Mouse (Mus musculus) right cerebral cortex, postnatal 4 days (tissue): Measurements from ENCODE around the gene Gm20518.

ENCODE experiments used
- DNase-seq: peaks from one replicate; pipeline ENCODE4 v3.0.0-alpha.2; 2022

Gene Gm20518

DNA sequence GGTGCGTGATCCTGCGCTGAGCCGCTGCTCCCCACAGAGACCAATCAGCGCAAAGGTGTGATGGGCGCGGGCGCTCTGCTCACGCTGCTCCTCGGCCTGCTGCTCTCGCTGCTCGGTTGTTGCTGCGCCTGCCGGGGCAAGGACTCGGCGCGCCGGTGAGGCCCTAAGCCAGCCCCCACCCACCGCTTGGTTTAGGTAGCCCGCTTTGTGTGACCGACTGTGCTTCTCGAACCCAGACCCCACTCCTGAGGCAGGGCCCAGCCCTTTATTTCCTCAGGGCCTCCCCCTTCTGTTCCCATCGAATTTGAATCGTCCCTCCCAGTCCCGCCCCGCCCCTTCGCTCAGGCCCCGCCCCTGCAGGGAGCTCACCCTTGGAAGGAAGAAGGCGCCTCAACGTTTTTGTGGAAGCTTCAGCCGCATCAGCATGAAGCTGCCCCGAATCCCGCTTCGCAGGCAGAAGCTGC lies 87.0 kb downstream of the Gm20518 start:
- no peak for DNase-seq

DNA sequence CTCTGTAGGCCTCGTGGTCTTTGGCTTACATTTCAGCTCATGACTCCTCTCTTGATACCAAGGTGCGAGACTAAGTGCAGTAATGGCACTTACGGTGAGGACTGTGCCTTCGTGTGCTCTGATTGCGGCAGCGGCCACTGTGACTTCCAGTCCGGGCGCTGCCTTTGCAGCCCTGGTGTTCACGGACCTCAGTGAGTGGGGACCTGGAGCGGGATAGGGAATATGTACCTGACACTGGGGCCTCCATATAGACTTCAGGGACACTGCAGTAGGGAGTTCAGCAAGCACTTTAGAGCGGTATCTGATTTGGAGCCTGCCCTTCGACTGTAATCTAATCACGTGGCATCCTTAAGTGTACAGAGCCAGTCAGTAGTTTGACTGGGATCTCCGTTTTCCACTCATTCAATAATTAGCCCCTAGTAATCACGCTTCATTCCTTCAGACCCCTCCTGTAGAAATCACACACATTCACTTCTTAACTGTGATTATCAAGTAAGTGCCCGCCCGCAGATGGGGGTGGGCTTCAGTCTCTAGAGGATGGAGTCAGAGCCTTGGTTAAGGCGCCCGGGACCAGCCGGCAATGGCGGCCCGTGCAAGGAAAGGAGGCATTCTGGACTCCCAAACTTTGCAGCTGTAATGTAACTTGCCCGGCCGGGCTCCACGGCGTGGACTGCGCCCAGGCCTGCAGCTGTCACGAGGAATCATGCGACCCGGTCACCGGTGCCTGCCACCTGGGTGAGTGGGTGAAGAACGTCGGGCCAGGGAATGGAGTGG lies 87.6 kb downstream of the Gm20518 start:
- DNase-seq, result no peak

DNA sequence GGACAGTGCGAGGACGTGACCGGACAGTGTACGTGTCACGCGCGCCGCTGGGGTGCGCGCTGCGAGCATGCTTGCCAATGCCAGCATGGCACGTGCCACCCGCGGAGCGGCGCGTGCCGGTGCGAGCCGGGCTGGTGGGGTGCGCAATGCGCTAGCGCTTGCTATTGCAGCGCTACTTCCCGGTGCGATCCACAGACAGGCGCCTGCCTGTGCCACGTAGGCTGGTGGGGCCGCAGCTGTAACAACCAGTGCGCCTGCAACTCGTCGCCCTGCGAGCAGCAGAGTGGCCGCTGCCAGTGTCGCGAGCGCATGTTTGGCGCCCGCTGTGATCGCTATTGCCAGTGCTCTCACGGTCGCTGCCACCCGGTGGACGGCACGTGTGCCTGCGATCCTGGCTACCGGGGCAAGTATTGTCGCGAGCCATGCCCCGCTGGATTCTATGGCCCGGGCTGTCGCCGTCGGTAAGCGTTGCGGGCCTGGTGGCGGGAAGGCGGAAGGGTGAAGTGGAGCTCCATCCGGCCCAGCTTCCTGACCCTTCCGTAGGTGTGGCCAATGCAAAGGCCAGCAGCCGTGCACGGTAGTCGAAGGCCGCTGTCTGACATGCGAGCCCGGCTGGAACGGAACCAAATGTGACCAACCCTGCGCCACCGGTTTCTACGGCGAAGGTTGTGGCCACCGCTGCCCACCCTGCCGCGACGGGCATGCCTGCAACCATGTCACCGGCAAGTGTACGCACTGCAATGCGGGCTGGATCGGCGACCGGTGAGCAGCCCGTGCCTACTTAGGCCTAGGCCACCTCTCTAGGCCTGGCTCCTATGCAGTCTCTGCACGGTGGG lies 88.4 kb downstream of the Gm20518 start:
- peak; percentile 65 for DNase-seq

DNA sequence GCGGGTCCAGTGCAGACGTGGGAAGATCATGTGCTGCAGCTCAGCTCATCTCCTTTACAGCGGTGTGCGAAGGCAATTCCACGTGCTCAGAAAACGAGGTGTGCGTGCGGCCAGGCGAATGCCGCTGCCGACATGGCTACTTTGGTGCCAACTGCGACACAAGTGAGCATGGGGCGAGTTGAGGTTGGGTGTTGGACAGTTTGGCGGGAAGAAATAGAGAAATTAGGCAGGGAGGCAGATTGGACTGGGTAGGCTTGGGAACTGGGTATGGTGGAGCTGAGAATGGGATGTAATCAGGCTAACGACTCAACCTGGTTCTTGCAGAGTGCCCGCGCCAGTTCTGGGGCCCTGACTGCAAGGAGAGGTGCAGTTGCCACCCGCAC lies 89.0 kb downstream of the Gm20518 start:
- DNase-seq, result no peak

DNA sequence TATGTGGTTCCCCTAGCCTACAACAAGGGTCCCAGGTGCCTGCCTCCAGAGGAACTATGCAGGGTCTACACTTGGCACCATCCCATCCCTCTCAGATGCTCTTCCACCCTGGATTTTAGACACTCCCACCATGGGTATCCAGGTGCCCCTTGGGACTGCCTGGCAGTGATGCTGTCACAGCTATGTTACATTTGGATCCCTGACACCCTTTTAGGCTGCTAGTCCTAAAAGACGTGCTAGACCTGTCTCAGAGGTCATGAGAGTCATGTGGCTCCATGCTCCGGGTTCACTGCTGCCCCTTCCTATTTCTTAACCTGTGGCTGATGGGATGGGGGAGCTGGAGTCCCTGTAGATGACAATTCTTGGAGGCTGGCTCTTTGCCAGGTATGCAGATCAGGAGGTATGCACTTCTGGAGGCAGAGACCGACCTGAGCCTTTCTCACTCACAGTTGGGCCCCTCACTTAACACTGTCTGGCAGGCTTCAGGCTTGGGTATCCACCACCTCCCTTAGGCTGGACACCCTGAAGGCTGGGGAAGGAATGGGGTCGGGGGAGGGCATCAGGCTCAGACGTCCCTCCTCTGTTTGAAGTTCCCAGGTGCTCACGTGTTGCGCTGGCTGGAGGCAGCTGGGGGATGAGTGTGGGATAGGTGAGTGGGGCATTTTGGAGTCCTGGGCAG lies 89.6 kb downstream of the Gm20518 start:
- no peak for DNase-seq

DNA sequence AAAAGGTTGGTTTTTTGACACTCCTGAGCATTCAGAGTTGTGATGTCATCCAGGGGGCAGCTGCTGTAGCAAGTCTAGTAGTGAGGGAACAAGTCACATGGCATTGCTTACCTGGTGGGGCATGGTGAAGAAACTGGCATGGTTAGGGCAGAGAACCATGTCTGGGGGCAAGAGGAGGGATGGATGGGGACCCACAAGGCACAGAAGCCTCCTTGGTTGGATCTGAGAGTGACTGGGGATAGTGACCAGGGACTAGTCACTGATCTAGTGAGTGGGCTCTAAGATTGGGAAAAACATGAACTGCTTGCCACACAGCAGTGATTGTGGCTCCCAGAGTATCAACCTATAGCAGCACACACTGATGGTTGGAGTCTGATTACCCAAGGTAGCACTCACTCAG lies 91.9 kb downstream of the Gm20518 start:
- no peak for DNase-seq

DNA sequence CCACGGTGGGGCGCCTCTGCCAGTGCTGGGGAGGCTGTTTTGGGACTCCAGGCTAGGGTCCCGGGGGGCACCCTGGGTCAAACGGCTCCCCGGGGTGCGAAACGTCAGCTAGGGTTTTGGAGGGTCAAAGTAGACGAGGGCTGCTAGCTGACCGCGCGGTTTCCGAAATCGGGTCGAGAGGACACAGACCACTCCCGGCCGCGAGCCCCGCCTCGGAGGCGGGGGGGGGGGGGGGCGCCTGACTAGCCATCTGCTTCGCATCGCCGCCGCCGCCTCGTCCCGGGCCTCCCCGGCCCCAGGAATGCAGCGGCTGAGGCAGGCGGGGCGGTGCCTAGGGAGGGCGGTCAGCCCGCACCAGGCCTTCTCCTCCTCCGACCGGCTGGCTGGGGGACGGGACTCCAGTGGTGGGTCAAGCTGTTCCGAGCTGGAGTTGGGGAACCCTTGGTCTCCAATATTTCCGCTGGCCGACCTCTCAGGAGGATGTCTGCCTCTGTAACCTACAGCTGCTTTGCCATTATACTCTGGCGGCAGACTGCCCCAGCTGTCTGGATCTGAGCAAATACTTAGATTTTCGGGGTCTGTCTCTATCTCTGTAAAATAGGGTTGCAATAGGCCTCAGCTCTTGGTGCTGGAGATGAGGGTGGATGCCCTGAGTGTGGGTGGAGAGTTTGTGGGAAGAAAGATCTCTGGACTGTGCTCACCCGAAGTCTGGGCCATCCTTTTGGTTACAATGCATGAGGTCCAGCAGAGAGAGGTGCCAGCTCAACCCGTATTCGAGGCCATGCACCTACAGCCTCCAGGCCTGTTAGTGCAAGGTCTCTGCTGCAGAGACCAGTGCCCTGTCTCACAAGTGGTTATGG lies 92.9 kb downstream of the Gm20518 start:
- no peak for DNase-seq

DNA sequence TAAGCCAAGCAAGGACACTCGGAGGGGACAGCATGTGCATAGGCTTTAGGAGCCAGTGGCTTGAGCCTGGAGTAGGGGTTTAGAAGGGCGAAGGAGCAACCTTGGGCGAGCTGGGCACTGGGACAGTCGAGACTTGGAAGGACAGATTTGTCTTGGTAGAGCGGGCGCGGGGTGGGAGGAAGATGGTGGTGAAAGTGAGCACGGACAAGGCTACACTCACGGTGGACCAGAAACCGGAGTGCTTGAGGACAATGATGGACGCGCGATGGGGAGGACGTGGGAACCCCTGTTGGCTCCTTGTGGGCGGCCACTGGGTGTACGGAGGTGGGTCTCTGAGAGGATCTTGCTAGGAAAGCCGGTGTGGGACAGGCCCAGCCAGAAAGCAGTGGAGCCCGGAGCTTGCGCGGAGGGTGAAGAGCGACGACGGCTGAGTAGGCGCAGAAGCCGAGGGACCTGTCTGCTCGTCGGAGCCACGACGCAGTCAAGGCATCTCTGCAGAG lies 93.6 kb downstream of the Gm20518 start:
- no peak for DNase-seq

DNA sequence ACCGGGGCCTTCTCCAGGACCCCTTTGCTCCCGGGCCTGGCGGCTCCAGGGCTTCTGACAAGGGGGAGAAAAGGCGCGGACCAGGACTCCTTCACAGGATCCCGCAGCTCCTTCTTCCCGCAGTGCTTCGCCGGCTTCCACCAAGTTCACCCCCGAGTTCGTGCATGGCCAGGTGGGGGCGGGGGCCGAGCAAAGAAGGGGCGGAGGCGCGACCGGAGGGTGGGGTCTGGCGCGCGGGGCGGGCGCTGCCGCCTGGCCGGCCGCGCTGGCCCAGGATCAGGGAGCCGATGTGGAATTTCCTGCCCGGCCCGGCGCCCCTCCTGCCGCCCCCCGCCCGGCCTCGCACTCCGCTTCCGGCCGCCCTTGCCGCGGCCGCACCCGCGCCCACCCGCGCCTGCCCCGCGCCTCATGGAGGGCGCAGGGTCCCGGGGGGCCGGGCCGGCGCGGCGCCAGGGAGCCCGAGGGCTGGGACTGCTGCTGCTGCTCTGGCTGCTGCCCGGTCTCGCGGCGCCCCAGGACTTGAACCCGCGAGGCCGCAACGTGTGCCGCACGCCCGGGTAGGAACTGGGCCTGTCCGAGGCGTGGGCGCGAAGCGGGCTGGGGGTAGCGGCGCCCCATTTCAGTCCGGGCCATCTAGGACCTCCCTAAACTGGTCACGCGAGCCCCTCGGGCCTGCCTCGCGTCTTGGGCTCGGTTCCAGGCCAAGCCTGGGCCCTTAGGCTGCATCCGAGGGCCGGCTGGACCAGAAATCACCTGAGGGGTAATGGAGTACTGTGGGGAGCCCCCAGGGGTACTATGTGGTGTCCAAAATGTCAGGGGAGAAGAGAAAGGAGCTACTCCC lies 94.3 kb downstream of the Gm20518 start, which contains the start of gene Scarf2:
Scarf2 (plus strand) TSS at position 312 of the 841 bp plus-strand sequence.
- no peak for DNase-seq

DNA sequence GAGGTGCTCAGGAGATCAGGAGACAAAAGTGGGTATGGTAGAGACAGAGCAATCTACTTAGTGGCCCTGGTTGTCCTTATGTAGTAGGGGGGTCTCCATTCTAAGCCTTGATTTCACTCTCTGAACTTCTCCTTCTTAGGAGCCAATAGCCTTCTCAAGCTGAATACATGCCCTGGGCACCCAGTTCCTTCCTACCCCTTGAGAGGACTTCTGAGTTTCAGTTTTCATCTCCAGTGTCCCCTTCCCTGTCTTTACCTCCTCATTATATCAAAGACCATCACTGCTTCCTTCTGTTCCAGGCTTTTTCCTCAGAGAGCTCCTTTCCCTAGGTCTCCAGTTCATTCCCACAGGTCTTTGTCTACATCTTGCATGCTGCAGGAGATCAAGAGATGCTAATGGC lies 95.0 kb downstream of the Gm20518 start:
- no peak for DNase-seq

DNA sequence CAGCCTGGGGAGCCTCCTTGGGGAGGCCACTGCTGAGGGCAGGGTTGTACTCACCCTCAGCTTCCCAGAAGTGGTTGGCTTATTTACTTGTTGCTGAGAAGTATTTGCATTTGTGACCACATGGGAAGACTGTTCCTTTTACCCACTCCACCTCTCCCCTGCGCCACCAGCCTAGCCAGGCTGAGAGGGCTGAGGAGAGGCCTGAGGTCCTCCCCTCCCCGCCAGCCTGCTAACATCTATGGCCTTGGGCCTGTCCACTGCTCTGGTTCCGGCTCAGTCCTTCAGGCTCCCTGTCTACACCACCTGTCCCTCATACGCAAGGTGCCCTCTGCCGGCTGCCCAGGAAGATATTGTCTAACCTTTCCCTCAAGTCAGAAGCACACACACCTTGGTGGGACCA lies 95.8 kb downstream of the Gm20518 start:
- no peak for DNase-seq

DNA sequence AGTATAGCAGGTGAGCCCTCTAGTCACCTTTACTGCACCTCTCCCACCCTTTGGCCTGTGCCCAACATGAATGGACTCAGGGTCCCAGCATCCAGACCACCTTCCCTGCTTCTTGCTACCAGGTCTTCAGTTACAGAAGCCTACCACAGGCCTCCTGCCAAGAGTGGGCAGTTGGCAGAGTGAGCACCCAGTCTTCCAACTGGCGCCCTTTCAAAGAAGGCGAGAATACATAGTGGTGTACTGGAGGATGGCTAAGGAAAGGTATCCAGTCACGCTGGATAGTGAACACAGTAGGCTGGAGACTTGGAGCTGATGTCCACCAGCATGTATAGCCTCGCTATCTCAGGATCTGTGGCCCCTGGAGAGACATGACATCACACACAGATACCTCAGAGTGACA lies 97.4 kb downstream of the Gm20518 start:
- DNase-seq, result no peak

DNA sequence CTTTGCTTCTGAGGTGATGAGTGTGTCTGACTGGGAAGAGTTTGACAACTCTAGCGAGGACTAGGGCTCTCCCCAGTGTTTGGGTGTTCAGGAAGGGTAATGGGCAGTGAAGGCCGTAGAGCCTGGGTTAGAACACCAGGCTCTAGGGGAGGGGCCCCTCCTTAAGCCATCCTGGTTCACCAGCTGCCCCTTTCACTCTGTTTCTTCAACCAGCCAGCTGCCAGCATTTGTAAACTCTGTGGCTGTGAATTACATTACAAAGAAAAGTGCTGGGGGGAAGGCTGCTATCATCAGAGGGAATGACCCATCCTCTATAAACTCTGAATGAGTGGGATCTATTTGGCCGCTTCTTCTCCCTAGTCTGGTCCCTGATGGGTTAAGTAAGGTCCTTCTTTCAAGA lies 98.7 kb downstream of the Gm20518 start:
- no peak for DNase-seq

DNA sequence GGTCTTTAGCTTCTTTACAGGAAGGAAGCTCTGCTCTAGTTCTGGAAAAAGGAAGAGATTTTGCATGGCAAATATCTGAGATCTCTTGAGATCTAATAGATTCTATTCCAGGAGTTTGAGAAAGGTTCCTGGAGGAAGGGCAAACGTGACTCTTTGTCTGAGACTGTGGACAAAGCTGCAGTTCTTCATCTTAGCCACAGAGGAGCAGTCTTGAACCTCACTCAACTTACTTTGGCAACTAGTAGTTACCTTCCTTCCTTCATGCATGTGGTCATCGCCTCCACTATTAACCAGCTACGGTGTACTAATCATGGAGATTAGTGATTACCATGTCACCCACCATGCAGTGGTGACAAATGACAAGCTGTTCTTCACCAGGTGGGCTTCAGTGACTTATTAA lies 106.1 kb downstream of the Gm20518 start:
- no peak for DNase-seq
